Mouse (Mus musculus): ENCODE measurements around the gene Sprn.
"Not testable (repeated sequence)": the region's sequence is repeated elsewhere in the genome, so short reads cannot be mapped to it uniquely, and the experiment has no call there.

Gene Sprn

GRCm38 (mm10) chr7:140170863-140171262 lies 16.2 kb upstream of the Sprn start:
- no peak for DNase-seq (ENCODE audit: low read depth, low spot score)
- Histone ChIP-seq H3K27me3 (ENCODE audit: control insufficient read depth, insufficient read depth, low read length, poor library complexity, severe bottlenecking) (no peaks in the 10 kb centered on the region), H3K36me3 (ENCODE audit: control insufficient read depth, insufficient read depth, low read length, poor library complexity, severe bottlenecking) (no peaks in the 10 kb centered on the region)

GRCm38 (mm10) chr7:140169386-140169785 lies 14.7 kb upstream of the Sprn start:
- H3K36me3 ChIP-seq (ENCODE audit: control insufficient read depth, insufficient read depth, low read length, poor library complexity, severe bottlenecking): no peaks in the 10 kb centered on the region
- H3K27me3 ChIP-seq (ENCODE audit: control insufficient read depth, insufficient read depth, low read length, poor library complexity, severe bottlenecking): no peaks in the 10 kb centered on the region
- no peak for DNase-seq (ENCODE audit: low read depth, low spot score)

- no peak for DNase-seq (ENCODE audit: low read depth, low spot score)
- Histone ChIP-seq H3K27me3 (ENCODE audit: control insufficient read depth, insufficient read depth, low read length, poor library complexity, severe bottlenecking) (no peaks in the 10 kb centered on the region), H3K36me3 (ENCODE audit: control insufficient read depth, insufficient read depth, low read length, poor library complexity, severe bottlenecking) (no peaks in the 10 kb centered on the region)
Measured at GRCm38 (mm10) chr7:140167950-140168349, 13.3 kb upstream of the Sprn start.

GRCm38 (mm10) chr7:140164664-140165063 lies 10.0 kb upstream of the Sprn start, which contains the start of gene Olfr522:
TSS of gene Olfr522 (minus strand) at chr7:140164764.
- no peak for DNase-seq (ENCODE audit: low read depth, low spot score)
- no peaks in the 10 kb centered on the region for H3K27me3 ChIP-seq (ENCODE audit: control insufficient read depth, insufficient read depth, low read length, poor library complexity, severe bottlenecking)
- no peaks in the 10 kb centered on the region for H3K36me3 ChIP-seq (ENCODE audit: control insufficient read depth, insufficient read depth, low read length, poor library complexity, severe bottlenecking)

DNA sequence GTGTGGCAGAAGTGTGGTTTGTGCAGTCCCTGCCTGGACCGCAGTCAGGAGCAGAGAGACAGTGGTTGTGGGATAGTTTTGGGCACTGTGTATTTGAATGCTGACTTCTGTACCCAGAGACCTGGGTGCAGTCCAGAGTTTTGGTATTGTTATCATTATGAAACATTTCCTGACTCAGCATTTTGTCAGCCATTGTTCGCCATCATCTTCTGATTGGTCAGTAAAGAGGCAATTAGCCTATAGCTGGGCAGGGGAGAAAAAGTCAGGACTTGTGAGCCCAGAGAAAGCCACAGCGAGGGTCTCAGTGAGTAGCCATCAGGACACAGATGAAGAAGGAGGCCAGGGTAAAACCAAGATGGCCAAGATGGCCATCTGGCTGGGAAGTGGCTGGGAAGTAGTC lies 5.7 kb upstream of the Sprn start:
- DNase-seq (ENCODE audit: low read depth, low spot score): no peak
- Histone ChIP-seq H3K36me3 (ENCODE audit: control insufficient read depth, insufficient read depth, low read length, poor library complexity, severe bottlenecking) (no peaks in the 10 kb centered on the region), H3K27me3 (ENCODE audit: control insufficient read depth, insufficient read depth, low read length, poor library complexity, severe bottlenecking) (no peaks in the 10 kb centered on the region)

- DNase-seq (ENCODE audit: low read depth, low spot score): no peak
Measured at GRCm38 (mm10) chr7:140153829-140154217, 854 bp downstream of the Sprn start.

GRCm38 (mm10) chr7:140153383-140153782 lies 1.3 kb downstream of the Sprn start:
- H3K27me3 ChIP-seq (ENCODE audit: control insufficient read depth, insufficient read depth, low read length, poor library complexity, severe bottlenecking): no peaks in the 10 kb centered on the region
- no peak for DNase-seq (ENCODE audit: low read depth, low spot score)
- no peaks in the 10 kb centered on the region; the same call in none of the 2 replicates for H3K36me3 ChIP-seq (ENCODE audit: control insufficient read depth, insufficient read depth, low read length, poor library complexity, severe bottlenecking)

More at GRCm38 (mm10) chr7:140153829-140154217, 854 bp downstream of the Sprn start:
- Histone ChIP-seq H3K27me3 (ENCODE audit: control insufficient read depth, insufficient read depth, low read length, poor library complexity, severe bottlenecking) (no peaks in the 10 kb centered on the region), H3K36me3 (ENCODE audit: control insufficient read depth, insufficient read depth, low read length, poor library complexity, severe bottlenecking) (no peaks in the 10 kb centered on the region; the same call in none of the 2 replicates)

DNA sequence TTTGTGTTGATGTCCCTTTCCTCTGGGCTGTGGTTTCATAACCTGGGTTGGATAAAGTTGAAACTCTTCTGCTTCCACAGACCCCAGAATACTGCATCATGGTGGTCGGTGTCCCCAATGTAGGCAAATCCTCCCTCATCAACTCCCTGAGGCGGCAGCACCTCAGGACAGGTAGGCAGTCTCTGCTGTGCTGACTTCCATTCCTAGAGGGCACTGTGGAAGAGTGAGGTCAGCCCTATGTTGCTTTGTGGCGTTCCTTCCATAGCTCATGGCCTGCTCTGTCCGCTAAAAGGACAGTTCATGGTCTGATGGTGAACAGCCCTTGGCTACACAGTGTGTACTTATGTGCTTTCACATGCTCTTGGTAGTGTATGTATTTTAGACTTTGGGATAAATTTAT lies 10.1 kb downstream of the Sprn start:
- Histone ChIP-seq H3K36me3 (ENCODE audit: control insufficient read depth, insufficient read depth, low read length, poor library complexity, severe bottlenecking) (no peaks in the 10 kb centered on the region; the same call in 1 of the 2 replicates), H3K27me3 (ENCODE audit: control insufficient read depth, insufficient read depth, low read length, poor library complexity, severe bottlenecking) (no peaks in the 10 kb centered on the region)
- no peak for DNase-seq (ENCODE audit: low read depth, low spot score)

GRCm38 (mm10) chr7:140141350-140141749 lies 13.3 kb downstream of the Sprn start:
- Histone ChIP-seq H3K36me3 (ENCODE audit: control insufficient read depth, insufficient read depth, low read length, poor library complexity, severe bottlenecking) (no peaks in the 10 kb centered on the region; the same call in 1 of the 2 replicates), H3K27me3 (ENCODE audit: control insufficient read depth, insufficient read depth, low read length, poor library complexity, severe bottlenecking) (no peaks in the 10 kb centered on the region)
- DNase-seq (ENCODE audit: low read depth, low spot score): peak; percentile 84

GRCm38 (mm10) chr7:140138021-140138310 lies 16.7 kb downstream of the Sprn start:
- no peaks in the 10 kb centered on the region; the same call in 1 of the 2 replicates for H3K27me3 ChIP-seq (ENCODE audit: control insufficient read depth, insufficient read depth, low read length, poor library complexity, severe bottlenecking)
- H3K36me3 ChIP-seq (ENCODE audit: control insufficient read depth, insufficient read depth, low read length, poor library complexity, severe bottlenecking): no peaks in the 10 kb centered on the region
- DNase-seq (ENCODE audit: low read depth, low spot score): no peak

DNA sequence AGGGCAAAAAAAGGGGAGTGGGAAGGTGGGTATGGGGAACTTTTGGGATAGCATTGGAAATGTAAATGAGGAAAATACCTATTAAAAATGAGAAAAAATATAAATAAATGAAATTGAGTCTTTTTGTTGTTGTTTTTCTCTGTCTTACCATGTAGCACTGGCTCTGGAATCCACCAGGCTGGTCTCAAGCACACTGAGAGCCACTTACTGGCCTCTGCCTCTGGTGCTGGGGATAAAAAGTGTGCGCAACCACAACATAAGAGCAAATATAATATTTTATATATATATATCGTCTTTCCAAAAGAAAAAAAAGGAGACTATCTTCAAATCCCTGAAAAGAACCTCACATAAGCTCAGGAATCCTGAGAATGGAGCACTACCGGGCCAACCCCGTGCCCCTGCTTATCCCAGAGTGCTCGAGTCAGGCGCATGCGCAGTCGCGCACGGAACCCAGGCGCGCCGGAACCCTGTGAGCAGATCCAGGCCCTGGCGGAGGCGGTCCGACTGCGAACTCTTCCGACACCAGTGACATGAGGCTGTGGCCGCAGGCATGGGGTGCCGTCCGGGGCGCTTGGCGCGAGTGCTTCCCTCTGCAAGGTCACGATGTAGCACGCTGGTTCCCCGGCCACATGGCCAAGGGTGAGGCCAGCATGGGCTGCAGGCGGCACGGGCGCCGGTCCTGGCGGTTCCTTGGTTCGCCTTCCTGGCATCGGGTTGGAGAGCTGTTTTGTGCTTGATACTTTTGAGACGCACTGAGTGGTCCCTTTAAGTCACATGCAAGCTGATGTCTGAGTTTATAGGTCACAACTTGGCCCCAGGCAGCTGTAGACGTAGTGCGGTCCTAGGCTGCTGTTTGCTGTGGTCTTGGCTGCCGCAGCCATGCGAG lies 17.3 kb downstream of the Sprn start, which contains the start of gene Mtg1:
Gene Mtg1 (plus strand): TSS at position 430 of the 886 bp plus-strand sequence.
- Histone ChIP-seq H3K27me3 (ENCODE audit: control insufficient read depth, insufficient read depth, low read length, poor library complexity, severe bottlenecking) (no peaks in the 10 kb centered on the region; the same call in 1 of the 2 replicates), H3K36me3 (ENCODE audit: control insufficient read depth, insufficient read depth, low read length, poor library complexity, severe bottlenecking) (no peaks in the 10 kb centered on the region)
- peak; percentile 96 for DNase-seq (ENCODE audit: low read depth, low spot score)

- no peaks in the 10 kb centered on the region for H3K36me3 ChIP-seq (ENCODE audit: control insufficient read depth, insufficient read depth, low read length, poor library complexity, severe bottlenecking)
- no peaks in the 10 kb centered on the region; the same call in 1 of the 2 replicates for H3K27me3 ChIP-seq (ENCODE audit: control insufficient read depth, insufficient read depth, low read length, poor library complexity, severe bottlenecking)
- DNase-seq (ENCODE audit: low read depth, low spot score): no peak
Measured at GRCm38 (mm10) chr7:140135106-140135770, 19.4 kb downstream of the Sprn start.

DNA sequence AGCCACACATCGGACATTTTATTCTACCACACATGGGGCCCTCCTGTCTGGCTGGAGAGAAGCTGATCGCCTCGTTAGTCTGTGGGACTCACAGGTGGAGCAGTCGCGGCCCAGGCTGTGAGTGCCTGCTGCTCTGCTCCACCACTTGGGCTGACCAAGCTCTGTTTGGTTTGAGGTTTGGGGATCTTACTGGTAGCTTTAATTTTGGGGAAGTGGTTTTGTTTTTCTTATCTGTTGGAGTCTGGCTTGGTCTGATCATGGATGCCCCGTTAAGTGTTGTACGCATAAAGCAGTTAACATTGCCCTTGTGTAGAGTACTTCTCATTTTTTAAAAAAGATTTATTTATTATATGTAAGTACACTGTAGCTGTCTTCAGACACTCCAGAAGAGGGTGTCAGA lies 20.6 kb downstream of the Sprn start:
- not testable (repeated sequence) for H3K27me3 ChIP-seq (ENCODE audit: control insufficient read depth, insufficient read depth, low read length, poor library complexity, severe bottlenecking); H3K36me3 ChIP-seq (ENCODE audit: control insufficient read depth, insufficient read depth, low read length, poor library complexity, severe bottlenecking); DNase-seq (ENCODE audit: low read depth, low spot score)

- not testable (repeated sequence) for H3K27me3 ChIP-seq (ENCODE audit: control insufficient read depth, insufficient read depth, low read length, poor library complexity, severe bottlenecking); H3K36me3 ChIP-seq (ENCODE audit: control insufficient read depth, insufficient read depth, low read length, poor library complexity, severe bottlenecking); DNase-seq (ENCODE audit: low read depth, low spot score)
Measured at GRCm38 (mm10) chr7:140132184-140132583, 22.5 kb downstream of the Sprn start.

GRCm38 (mm10) chr7:140127911-140128310 lies 26.8 kb downstream of the Sprn start:
- Histone ChIP-seq H3K27me3 (ENCODE audit: control insufficient read depth, insufficient read depth, low read length, poor library complexity, severe bottlenecking) (no peaks in the 10 kb centered on the region), H3K36me3 (ENCODE audit: control insufficient read depth, insufficient read depth, low read length, poor library complexity, severe bottlenecking) (no peaks in the 10 kb centered on the region)
- no peak for DNase-seq (ENCODE audit: low read depth, low spot score)

Data from splenic B cell, adult 2 months (primary cell).